Mouse (Mus musculus) stomach, postnatal 0 days (tissue): ENCODE data around the gene Krtap9-1. TPM values are rescaled to one million over a fixed set of nuclear protein-coding genes. Genes with fewer than 3 reads are reported as not detected.
"Not testable (repeated sequence)": the region's sequence is repeated elsewhere in the genome, so short reads cannot be mapped to it uniquely, and the experiment has no call there.

Source experiments
- ATAC-seq: fragments of 200-750 bp; cut with Nextera tagmentation; 2 replicates; pipeline ENCODE4 v1.8.0; 2017; ENCODE audit not compliant: low FRiP score, low TSS enrichment
- DNase-seq: peaks from one replicate; pipeline ENCODE4 v3.0.0-alpha.2; 2016; ENCODE audit warnings: low spot score
- H3K27ac ChIP-seq: fragments of 300-500 bp; sonication (generic); replicated peaks from 2 replicates; pipeline ENCODE4 v1.5.1; 2014; ENCODE audit warnings: mild to moderate bottlenecking, control low read depth
- H3K27me3 ChIP-seq: fragments of 300-500 bp; sonication (generic); 2 replicates; pipeline ENCODE4 v1.6.1; 2014; ENCODE audit warnings: low read length; ENCODE audit not compliant: control insufficient read depth, insufficient read depth
- H3K36me3 ChIP-seq: fragments of 300-500 bp; sonication (generic); 2 replicates; pipeline ENCODE4 v1.6.1; 2014; ENCODE audit warnings: low read length, mixed read lengths; ENCODE audit not compliant: control insufficient read depth, insufficient read depth
- H3K4me1 ChIP-seq: fragments of 300-500 bp; sonication (generic); replicated peaks from 2 replicates; pipeline ENCODE4 v1.6.1; 2014; ENCODE audit warnings: antibody characterized with exemption; ENCODE audit not compliant: control insufficient read depth, insufficient read depth
- H3K4me2 ChIP-seq: fragments of 300-500 bp; sonication (generic); replicated peaks from 2 replicates; pipeline ENCODE4 v1.6.1; 2014; ENCODE audit warnings: low read depth, mild to moderate bottlenecking, control low read depth, moderate library complexity
- H3K4me3 ChIP-seq: fragments of 300-500 bp; sonication (generic); 2 replicates; pipeline ENCODE4 v1.5.1; 2014; ENCODE audit warnings: low read depth, low read length, control low read depth
- H3K9ac ChIP-seq: fragments of 300-500 bp; sonication (generic); 2 replicates; pipeline ENCODE4 v1.6.1; 2014; ENCODE audit warnings: mild to moderate bottlenecking, low read length, control low read depth, mixed read lengths
- H3K9me3 ChIP-seq: fragments of 300-500 bp; sonication (generic); 2 replicates; pipeline ENCODE4 v1.6.1; 2016; ENCODE audit warnings: low read length; ENCODE audit not compliant: control insufficient read depth
- CTCF ChIP-seq: IDR thresholded peaks from 2 replicates; pipeline ENCODE4 v1.5.1; 2016; ENCODE audit warnings: antibody characterized with exemption, low read depth, mild to moderate bottlenecking, moderate library complexity
- EP300 ChIP-seq: optimal IDR thresholded peaks from 2 replicates; pipeline ENCODE3; 2016; ENCODE audit warnings: antibody characterized with exemption
- WGBS: fragments of 180-500 bp; shearing (Covaris S2); extraction: QIAGEN DNeasy Blood & Tissue Kit; methylation state at CpG from one replicate; pipeline ENCODE4 v1.1.7; 2014; 5-methylcytosine and 5-hydroxymethylcytosine counted together
- polyA plus RNA-seq: library from polyadenylated mRNA; unstranded; fragments of >200 nt; fragmentation: Nextera tagmentation; extraction: Ambion mirVana; gene quantifications from 2 replicates; pipeline ENCODE4 v1.2.1, GENCODE M21; 2015

The Krtap9-1 gene
- polyA plus RNA-seq = not detected in 2 replicates

DNA sequence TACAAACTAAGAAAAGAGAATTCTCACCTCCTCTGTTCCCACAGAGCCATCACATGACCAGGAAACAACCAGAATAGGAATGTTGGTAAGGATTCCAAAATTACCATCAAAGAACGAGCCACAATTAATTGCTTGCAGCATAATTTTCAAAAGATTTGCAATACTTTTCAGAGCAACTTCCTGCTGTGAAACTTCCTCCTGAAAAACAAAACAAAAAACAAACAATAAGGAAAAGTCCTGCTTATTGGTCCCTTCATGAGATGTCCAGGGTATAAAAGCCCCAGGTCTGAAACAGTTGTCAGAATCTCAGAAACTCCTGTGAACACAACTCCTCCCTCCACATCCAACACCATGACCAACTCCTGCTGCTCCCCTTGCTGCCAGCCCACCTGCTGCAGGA lies at the start of gene Krtap9-1:
TSS of gene Krtap9-1 (plus strand) at position 301 of the 400 bp plus-strand sequence.
- not testable (repeated sequence) for H3K4me2 ChIP-seq, H3K9ac ChIP-seq, H3K27me3 ChIP-seq, H3K4me1 ChIP-seq, H3K9me3 ChIP-seq, H3K4me3 ChIP-seq, H3K36me3 ChIP-seq, DNase-seq, H3K27ac ChIP-seq, ATAC-seq
- WGBS = 73% methylated on average over 1 of the region's 1 CpGs

DNA sequence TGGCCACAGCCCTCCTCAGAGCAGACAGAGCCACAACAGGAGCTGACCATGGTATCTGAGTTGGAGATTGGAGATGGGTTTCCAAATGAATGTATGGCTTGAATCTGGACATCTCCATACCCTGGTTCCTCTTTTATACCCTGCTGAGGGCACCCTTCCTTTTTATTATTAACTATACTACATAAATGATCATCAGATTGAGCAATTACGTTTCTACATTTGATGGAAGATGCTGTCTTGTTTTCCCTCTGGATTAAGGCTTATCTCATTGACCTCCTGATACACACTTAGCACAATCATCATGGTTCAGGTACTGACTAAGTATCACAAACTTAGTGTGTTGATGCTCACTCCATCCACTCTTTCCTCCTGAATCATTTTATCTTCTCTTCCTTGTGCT lies 35.2 kb upstream of the Krtap9-1 start, which contains the start of gene 2300003K06Rik:
TSS of gene 2300003K06Rik (minus strand) at position 101 of the 400 bp plus-strand sequence.
- TF ChIP-seq CTCF (no peak), EP300 (no peak)
- Histone ChIP-seq H3K9ac (no peak within 1 kb of the TSS), H3K4me1 (no peaks in the 10 kb centered on the region), H3K4me2 (no peak within 1 kb of the TSS), H3K4me3 (no peak within 1 kb of the TSS), H3K9me3 (no peaks in the 10 kb centered on the region), H3K36me3 (no peaks in the 10 kb centered on the region), H3K27ac (no peak within 1 kb of the TSS), H3K27me3 (no peaks in the 10 kb centered on the region)
- ATAC-seq = no peak
- no peak for DNase-seq
- 65% methylated on average over 1 of the region's 1 CpGs for WGBS

DNA sequence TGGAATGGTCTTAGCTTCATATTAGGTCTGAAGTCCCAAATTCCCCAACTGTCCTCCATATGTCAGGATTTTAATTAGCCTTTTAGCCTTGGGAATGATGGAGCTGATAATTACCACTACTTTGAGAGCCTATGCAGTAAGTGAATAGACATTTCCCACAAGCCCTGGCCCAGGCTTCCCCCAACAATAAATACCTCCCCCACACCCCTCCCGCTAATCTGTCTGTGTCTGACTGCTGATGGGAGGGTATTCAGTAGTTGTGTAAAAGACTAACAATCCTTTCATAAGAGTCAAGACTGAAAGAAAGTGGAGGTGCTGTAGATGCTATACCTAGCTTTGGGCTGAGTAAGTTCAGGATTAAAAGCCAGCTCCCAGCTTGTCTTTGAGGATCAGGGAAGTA lies 31.0 kb upstream of the Krtap9-1 start:
- Histone ChIP-seq H3K4me2 (no peak overlapping the region), H3K27ac (no peak overlapping the region), H3K9ac (no peak overlapping the region), H3K27me3 (no peaks in the 10 kb centered on the region), H3K9me3 (no peaks in the 10 kb centered on the region), H3K4me1 (no peaks in the 10 kb centered on the region), H3K36me3 (no peaks in the 10 kb centered on the region), H3K4me3 (no peak overlapping the region)
- ATAC-seq (no peak), DNase-seq (no peak)
- 73% methylated on average over 1 of the region's 1 CpGs for WGBS
- TF ChIP-seq CTCF = no peak
- TF ChIP-seq EP300 = no peak

DNA sequence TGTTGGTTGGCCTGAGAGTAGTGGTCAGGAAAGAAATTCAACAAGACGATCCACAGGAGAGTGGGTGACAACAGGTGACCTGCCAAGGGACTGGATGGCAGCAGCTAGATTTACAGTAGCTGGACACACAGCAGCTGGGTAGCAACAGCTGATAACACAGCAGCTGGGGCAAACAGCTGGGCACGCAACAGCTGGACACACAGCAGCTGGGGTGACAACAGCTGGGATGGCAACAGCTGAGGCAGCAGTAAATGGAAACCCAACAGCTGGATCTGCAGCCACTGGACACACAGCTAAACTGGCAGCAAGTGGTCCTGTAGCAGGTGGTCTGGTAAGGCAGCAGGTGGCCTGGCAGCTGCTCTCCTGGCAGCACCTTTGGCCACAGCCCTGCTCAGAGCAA lies 26.4 kb upstream of the Krtap9-1 start:
- H3K27me3 ChIP-seq = no peaks in the 10 kb centered on the region
- H3K9ac ChIP-seq = no peak overlapping the region
- TF ChIP-seq CTCF (no peak), EP300 (no peak)
- H3K4me2 ChIP-seq = no peak overlapping the region
- 81% methylated on average over 2 of the region's 2 CpGs for WGBS
- ATAC-seq (no peak), DNase-seq (no peak)
- no peaks in the 10 kb centered on the region for H3K9me3 ChIP-seq
- H3K4me1 ChIP-seq = no peaks in the 10 kb centered on the region
- no peak overlapping the region for H3K27ac ChIP-seq
- no peak overlapping the region for H3K4me3 ChIP-seq
- no peaks in the 10 kb centered on the region for H3K36me3 ChIP-seq

DNA sequence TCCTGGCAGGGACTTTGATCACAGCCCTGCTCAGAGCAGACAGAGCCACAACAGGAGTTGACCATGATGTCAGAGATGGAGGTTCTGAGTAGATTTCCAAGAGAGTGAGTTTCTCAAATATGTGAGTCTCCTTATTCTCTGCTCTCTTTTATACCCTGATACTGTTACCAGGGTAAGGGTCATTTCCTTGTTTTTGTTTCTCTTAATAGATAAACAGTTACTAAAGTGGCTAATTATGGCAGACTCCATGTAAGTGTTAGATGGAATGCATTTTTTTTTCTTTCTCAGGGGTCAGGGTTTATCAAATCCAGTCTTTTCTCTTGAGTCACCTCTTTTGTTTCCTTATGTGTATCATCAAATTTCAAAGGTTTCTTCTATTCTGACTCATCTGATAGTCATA lies 21.7 kb upstream of the Krtap9-1 start, which contains the start of gene Krtap4-16:
TSS of gene Krtap4-16 (minus strand) at position 101 of the 400 bp plus-strand sequence.
- DNase-seq (no peak), ATAC-seq (no peak)
- no peaks in the 10 kb centered on the region for H3K36me3 ChIP-seq
- no peaks in the 10 kb centered on the region for H3K9me3 ChIP-seq
- H3K27ac ChIP-seq = no peak within 1 kb of the TSS
- no peak within 1 kb of the TSS for H3K9ac ChIP-seq
- no peaks in the 10 kb centered on the region for H3K4me1 ChIP-seq
- H3K27me3 ChIP-seq = no peaks in the 10 kb centered on the region
- H3K4me2 ChIP-seq = no peak within 1 kb of the TSS
- no peak for TF ChIP-seq EP300
- no peak for TF ChIP-seq CTCF
- no peak within 1 kb of the TSS for H3K4me3 ChIP-seq

DNA sequence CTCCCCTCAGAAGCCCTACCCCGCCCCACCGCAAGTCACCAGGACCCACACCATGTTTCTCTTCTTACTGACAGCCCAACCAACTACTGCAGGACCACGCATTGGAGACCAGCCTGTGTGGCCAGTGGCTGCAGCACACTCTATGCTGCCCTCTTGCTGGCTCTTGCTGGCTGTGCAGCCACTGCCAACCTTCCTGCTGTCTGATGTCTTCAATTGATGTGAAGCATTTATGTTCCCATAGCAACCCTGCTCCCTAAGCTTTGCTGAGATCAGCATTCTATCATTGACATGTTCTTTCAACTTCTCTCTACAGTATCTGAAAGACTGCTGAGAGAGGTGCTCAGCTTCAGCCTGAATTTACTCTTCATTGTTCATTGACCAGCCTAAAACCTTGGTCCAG lies 19.1 kb upstream of the Krtap9-1 start:
- Histone ChIP-seq H3K27me3 (no peaks in the 10 kb centered on the region), H3K9ac (no peak overlapping the region), H3K4me3 (no peak overlapping the region), H3K4me1 (no peaks in the 10 kb centered on the region), H3K9me3 (no peaks in the 10 kb centered on the region), H3K4me2 (no peak overlapping the region), H3K36me3 (no peaks in the 10 kb centered on the region), H3K27ac (no peak overlapping the region)
- peak; percentile 64 for TF ChIP-seq CTCF
- no peak for TF ChIP-seq EP300
- ATAC-seq = no peak
- WGBS = 55% methylated on average over 3 of the region's 3 CpGs
- DNase-seq = peak; percentile 19
